Mouse (Mus musculus): Measurements from ENCODE around the gene Prmt7. TPM values are rescaled to one million over a fixed set of nuclear protein-coding genes. Genes with fewer than 3 reads are reported as not detected.

Prmt7 gene
- total and polyA plus RNA-seq, 3 experiments = 48.4 to 87.3 (median 69.5) TPM

DNA sequence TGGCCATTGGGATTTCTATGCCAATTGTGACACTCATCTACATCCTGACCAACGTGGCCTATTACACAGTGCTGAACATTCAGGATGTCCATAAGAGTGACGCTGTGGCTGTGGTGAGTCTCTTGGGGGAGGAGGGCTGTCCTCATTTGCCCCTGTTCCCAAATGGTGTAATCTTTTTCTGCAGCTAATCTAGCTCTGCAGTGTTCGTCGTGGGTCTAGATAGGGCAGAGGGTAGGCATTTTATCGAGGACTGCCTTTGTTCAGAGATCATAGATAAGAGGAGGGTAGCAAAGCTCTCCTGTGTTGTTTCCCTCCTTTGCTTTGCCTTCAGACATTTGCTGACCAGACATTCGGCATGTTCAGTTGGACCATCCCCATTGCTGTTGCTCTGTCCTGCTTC is 17.6 kb upstream of the Prmt7 start:
- Histone ChIP-seq H3K27ac (ENCODE audit: insufficient read depth, low read depth) (no peak overlapping the region), H3K36me3 (replicated peaks in 1 of 2; ENCODE audit: control insufficient read depth in 1 of 2, insufficient read depth in 1 of 2, low read length in 1 of 2) (peaks cover 64 to 92% of the 10 kb centered on the region in 2 experiments), H3K4me1 (ENCODE audit: control insufficient read depth in 1 of 2, insufficient read depth in 2 of 2) (no peaks in the 10 kb centered on the region), H3K4me2 (ENCODE audit: insufficient read depth, low read depth, poor library complexity, severe bottlenecking) (no peak overlapping the region), H3K4me3 (replicated peaks in 1 of 3; ENCODE audit: low read depth in 2 of 3, low read length in 2 of 3, poor library complexity in 1 of 3) (no peak overlapping the region), H3K9me3 (replicated peaks; ENCODE audit: low read length) (no peaks in the 10 kb centered on the region), H3K79me2 (replicated peaks; ENCODE audit: control insufficient read depth, extremely low read depth, insufficient read depth, poor library complexity, severe bottlenecking) (no peaks in the 10 kb centered on the region), H3K27me3 (replicated peaks) (no peaks in the 10 kb centered on the region), H3K9ac (ENCODE audit: insufficient read depth, low read depth) (no peak overlapping the region)
- dilution Hi-C loops (cut with MboI; ENCODE audit: extremely low pct_ligation_motif_present, extremely low pct_unique_long_range_greater_than_20kb, low sequenced_read_pairs) (no loop called here), in situ Hi-C loops (cut with MboI; ENCODE audit: low pct_ligation_motif_present, low pct_unique_long_range_greater_than_20kb, low sequenced_read_pairs) (no loop called here)
- DNase-seq (ENCODE audit: extremely low read depth) = no peak
- TF ChIP-seq TBP (conservative IDR thresholded peaks at IDR 0.05; ENCODE audit: low read depth, low read length) (no peak), TCF12 (IDR thresholded peaks at IDR 0.05; ENCODE audit: low read depth, low read length) (no peak), ZNF384 (IDR thresholded peaks at IDR 0.05; ENCODE audit: low read depth, low read length) (no peak), CHD1 (IDR thresholded peaks at IDR 0.05; ENCODE audit: low read depth, low read length) (no peak), CHD2 (IDR thresholded peaks at IDR 0.05; ENCODE audit: low read length) (no peak), POLR2AphosphoS2 (IDR thresholded peaks at IDR 0.05; ENCODE audit: low read depth, low read length) (no peak), IRF4 (IDR thresholded peaks at IDR 0.05; ENCODE audit: low read depth, low read length) (no peak), ZKSCAN1 (IDR thresholded peaks at IDR 0.05; ENCODE audit: borderline replicate concordance, low read depth, low read length) (no peak), E2F4 (IDR thresholded peaks at IDR 0.05; ENCODE audit: insufficient replicate concordance, low read depth, low read length) (no peak), ELF1 (IDR thresholded peaks at IDR 0.05; ENCODE audit: low read depth, low read length) (no peak), NRF1 (IDR thresholded peaks at IDR 0.05; ENCODE audit: low read depth, low read length) (no peak), MAFK (IDR thresholded peaks at IDR 0.05; ENCODE audit: insufficient replicate concordance, low read length) (no peak), MEF2A (IDR thresholded peaks at IDR 0.05; ENCODE audit: borderline replicate concordance, low read depth, low read length) (no peak), RAD21 (IDR thresholded peaks at IDR 0.05; ENCODE audit: low read depth, low read length) (no peak), EP300 (IDR thresholded peaks at IDR 0.05; ENCODE audit: low read length) (no peak), ETS1 (conservative IDR thresholded peaks at IDR 0.05; ENCODE audit: low read depth, low read length) (no peak), CTCF (conservative IDR thresholded peaks at IDR 0.05 in 1 of 2, IDR thresholded peaks at IDR 0.05 in 1 of 2; ENCODE audit: low read depth in 2 of 2, low read length in 2 of 2) (no peak), NELFE (IDR thresholded peaks at IDR 0.05; ENCODE audit: low read depth, low read length) (no peak), PAX5 (IDR thresholded peaks at IDR 0.05; ENCODE audit: low read length) (no peak)

DNA sequence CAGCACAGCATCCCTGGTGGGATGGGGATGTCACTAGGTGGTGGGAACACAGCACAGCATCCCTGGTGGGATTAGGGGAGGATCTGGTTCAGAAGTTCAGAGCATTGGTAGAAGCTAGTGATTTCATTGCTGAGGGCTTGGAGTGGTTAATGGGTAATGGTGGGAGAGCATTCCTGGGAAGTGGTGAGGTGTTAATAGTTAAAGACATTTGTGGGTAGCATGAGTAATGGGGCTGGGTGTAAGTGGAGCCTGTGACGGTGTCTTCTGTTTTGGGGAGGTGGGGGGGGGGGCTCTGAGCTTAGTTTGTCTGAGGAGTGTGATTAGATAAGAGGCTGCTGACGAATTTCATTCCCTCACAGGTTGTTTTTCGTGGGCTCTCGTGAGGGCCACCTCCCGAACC is 16.7 kb upstream of the Prmt7 start:
- Histone ChIP-seq H3K4me3 (replicated peaks in 1 of 3; ENCODE audit: low read depth in 2 of 3, low read length in 2 of 3, poor library complexity in 1 of 3) (no peak overlapping the region), H3K9me3 (replicated peaks; ENCODE audit: low read length) (no peaks in the 10 kb centered on the region), H3K36me3 (replicated peaks in 1 of 2; ENCODE audit: control insufficient read depth in 1 of 2, insufficient read depth in 1 of 2, low read length in 1 of 2) (peaks cover 67 to 93% of the 10 kb centered on the region in 2 experiments), H3K4me1 (ENCODE audit: control insufficient read depth in 1 of 2, insufficient read depth in 2 of 2) (no peaks in the 10 kb centered on the region), H3K27me3 (replicated peaks) (no peaks in the 10 kb centered on the region), H3K4me2 (ENCODE audit: insufficient read depth, low read depth, poor library complexity, severe bottlenecking) (no peak overlapping the region), H3K9ac (ENCODE audit: insufficient read depth, low read depth) (no peak overlapping the region), H3K27ac (ENCODE audit: insufficient read depth, low read depth) (no peak overlapping the region), H3K79me2 (replicated peaks; ENCODE audit: control insufficient read depth, extremely low read depth, insufficient read depth, poor library complexity, severe bottlenecking) (no peaks in the 10 kb centered on the region)
- in situ Hi-C loops (cut with MboI; ENCODE audit: low pct_ligation_motif_present, low pct_unique_long_range_greater_than_20kb, low sequenced_read_pairs) (no loop called here), dilution Hi-C loops (cut with MboI; ENCODE audit: extremely low pct_ligation_motif_present, extremely low pct_unique_long_range_greater_than_20kb, low sequenced_read_pairs) (no loop called here)
- DNase-seq (ENCODE audit: extremely low read depth) = no peak
- TF ChIP-seq ZMIZ1 (IDR thresholded peaks at IDR 0.05; ENCODE audit: low read depth, low read length) = no peak
- TF ChIP-seq USF2 (conservative IDR thresholded peaks at IDR 0.05; ENCODE audit: low read depth, low read length) = no peak
- TF ChIP-seq CHD1 (IDR thresholded peaks at IDR 0.05; ENCODE audit: low read depth, low read length) = no peak
- no peak for TF ChIP-seq PAX5 (IDR thresholded peaks at IDR 0.05; ENCODE audit: low read length)
- TF ChIP-seq ELF1 (IDR thresholded peaks at IDR 0.05; ENCODE audit: low read depth, low read length) = no peak
- no peak for TF ChIP-seq RCOR1 (conservative IDR thresholded peaks at IDR 0.05; ENCODE audit: low read depth, low read length)
- no peak for TF ChIP-seq TCF12 (IDR thresholded peaks at IDR 0.05; ENCODE audit: low read depth, low read length)
- no peak for TF ChIP-seq POLR2A (IDR thresholded peaks at IDR 0.05; ENCODE audit: low read depth, low read length)
- no peak for TF ChIP-seq MAFK (IDR thresholded peaks at IDR 0.05; ENCODE audit: insufficient replicate concordance, low read length)
- no peak for TF ChIP-seq ZC3H11A (IDR thresholded peaks at IDR 0.05; ENCODE audit: low read depth, low read length)
- no peak for TF ChIP-seq USF1 (IDR thresholded peaks at IDR 0.05; ENCODE audit: low read depth, low read length)
- no peak for TF ChIP-seq MAZ (IDR thresholded peaks at IDR 0.05; ENCODE audit: low read depth, low read length)
- no peak for TF ChIP-seq UBTF (IDR thresholded peaks at IDR 0.05; ENCODE audit: low read depth, low read length)
- TF ChIP-seq RAD21 (IDR thresholded peaks at IDR 0.05; ENCODE audit: low read depth, low read length) = no peak

Measured in CH12.LX (cell line).